Comparison of ENCODE assay signal across 12 mouse cellular contexts in the genomic region with DNA sequence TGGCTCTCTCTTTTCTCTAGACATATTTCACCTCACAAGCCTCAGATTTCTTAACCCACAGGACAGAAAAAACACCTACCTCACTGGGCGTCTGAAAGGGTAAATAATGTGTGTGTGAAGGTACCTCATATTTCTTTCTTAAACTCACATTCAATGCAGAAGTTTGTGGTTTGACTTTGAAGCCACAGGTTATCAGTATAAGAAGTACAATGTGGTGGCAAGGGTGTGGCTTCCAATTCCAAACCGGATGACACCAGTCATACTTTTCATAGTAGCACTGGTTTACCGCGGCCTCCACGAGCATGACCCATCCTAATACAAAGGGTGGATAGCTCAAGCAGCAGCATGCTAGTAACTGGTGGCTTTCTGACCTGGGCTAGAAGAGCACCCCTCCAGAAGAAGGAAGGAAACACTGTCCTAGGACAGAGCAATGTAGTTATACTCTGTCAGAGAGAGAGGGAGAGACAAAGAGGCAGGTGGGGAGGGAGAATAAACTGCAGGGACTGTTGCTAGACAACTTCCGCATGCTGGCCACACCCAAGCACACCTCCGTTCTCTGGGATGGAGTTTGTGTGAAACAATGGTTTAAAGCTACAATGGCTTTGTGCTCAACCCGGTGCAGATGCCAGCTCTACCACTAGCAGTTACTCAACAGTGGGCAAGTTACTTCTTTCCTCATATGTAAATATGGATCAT.
DNase-seq lines count a peak whose midpoint lies in the region; ATAC-seq lines count a peak whose summit lies in the region.
"Had no signal": no experiment of that assay in that cellular context is flagged by ENCODE, and none has a peak within 500 bp of the region (broad histone marks: within the 10 kb centered on the region; RNA-seq: fewer than 3 reads in every experiment).

No protein-coding gene starts in this region.

- H3K27me3 ChIP-seq in lung, embryonic 16.5 days (ENCODE audit: control insufficient read depth, insufficient read depth, low read depth, low read length), result no peaks in the 10 kb centered on the region
- no peaks in the 10 kb centered on the region for H3K27me3 ChIP-seq in liver, embryonic 15.5 days
- H3K27me3 ChIP-seq in hindbrain, embryonic 11.5 days (ENCODE audit: control insufficient read depth, insufficient read depth, low read length), result no peaks in the 10 kb centered on the region
- H3K27me3 ChIP-seq in midbrain, embryonic 15.5 days (replicated peaks), result no peaks in the 10 kb centered on the region
- H3K27me3 ChIP-seq: hindbrain, embryonic 13.5 days had no signal

- WGBS in lung, embryonic 16.5 days, result 70% methylated on average over 8 of the region's 8 CpGs
- WGBS in liver, embryonic 15.5 days (ENCODE audit: insufficient replicate concordance), result 17% methylated on average over 8 of the region's 8 CpGs
- WGBS in hindbrain, embryonic 11.5 days, result 90% methylated on average over 8 of the region's 8 CpGs
- 88% methylated on average over 8 of the region's 8 CpGs for WGBS in midbrain, embryonic 15.5 days

- H3K9ac ChIP-seq in lung, embryonic 16.5 days (ENCODE audit: low read length), result no peak overlapping the region
- H3K9ac ChIP-seq in liver, embryonic 15.5 days, result no peak overlapping the region
- H3K9ac ChIP-seq in hindbrain, embryonic 11.5 days (ENCODE audit: low read depth, low read length), result no peak overlapping the region
- H3K9ac ChIP-seq in midbrain, embryonic 15.5 days, result no peak overlapping the region
- H3K9ac ChIP-seq: hindbrain, embryonic 13.5 days had no signal

- H3K27ac ChIP-seq in lung, embryonic 16.5 days (ENCODE audit: low read length), result peak overlapping the region; percentile 47
- H3K27ac ChIP-seq in liver, embryonic 15.5 days (replicated peaks), result 0 out of 2 replicates have a peak overlapping the region, but pooled peaks have one; percentile 9
- H3K27ac ChIP-seq in hindbrain, embryonic 11.5 days (ENCODE audit: low read depth, low read length), result no peak overlapping the region
- H3K27ac ChIP-seq in midbrain, embryonic 15.5 days, result no peak overlapping the region
- H3K27ac ChIP-seq: hindbrain, embryonic 13.5 days; left cerebral cortex, adult 2 months had no signal

- peak; percentile 16; the same call in 1 of the 2 replicates for ATAC-seq in lung, embryonic 16.5 days (ENCODE audit: low read depth)
- ATAC-seq in liver, embryonic 15.5 days (ENCODE audit: insufficient read depth), result peak; percentile 48; the same call in 1 of the 2 replicates
- ATAC-seq in hindbrain, embryonic 11.5 days (ENCODE audit: low FRiP score), result no peak
- ATAC-seq in midbrain, embryonic 15.5 days (replicated peaks), result no peak
- ATAC-seq: midbrain, embryonic 16.5 days had no signal

- H3K36me3 ChIP-seq in lung, embryonic 16.5 days (ENCODE audit: control insufficient read depth, insufficient read depth, low read length), result peaks cover 2% of the 10 kb centered on the region; the same call in 1 of the 2 replicates
- H3K36me3 ChIP-seq in liver, embryonic 15.5 days (replicated peaks), result no peaks in the 10 kb centered on the region
- no peaks in the 10 kb centered on the region for H3K36me3 ChIP-seq in hindbrain, embryonic 11.5 days (ENCODE audit: control insufficient read depth, insufficient read depth, low read length)
- no peaks in the 10 kb centered on the region for H3K36me3 ChIP-seq in midbrain, embryonic 15.5 days (replicated peaks)
- H3K36me3 ChIP-seq: hindbrain, embryonic 13.5 days had no signal

- no peaks in the 10 kb centered on the region for H3K9me3 ChIP-seq in lung, embryonic 16.5 days (ENCODE audit: control insufficient read depth, low read length)
- H3K9me3 ChIP-seq in liver, embryonic 15.5 days (replicated peaks), result no peaks in the 10 kb centered on the region
- H3K9me3 ChIP-seq in hindbrain, embryonic 11.5 days (ENCODE audit: control insufficient read depth, low read length), result no peaks in the 10 kb centered on the region
- no peaks in the 10 kb centered on the region for H3K9me3 ChIP-seq in midbrain, embryonic 15.5 days
- H3K9me3 ChIP-seq: hindbrain, embryonic 13.5 days had no signal

- peaks cover 27% of the 10 kb centered on the region for H3K4me1 ChIP-seq in lung, embryonic 16.5 days (replicated peaks; ENCODE audit: control insufficient read depth, insufficient read depth, low read length)
- H3K4me1 ChIP-seq in liver, embryonic 15.5 days (replicated peaks), result peaks cover 36% of the 10 kb centered on the region
- H3K4me1 ChIP-seq in hindbrain, embryonic 11.5 days (replicated peaks; ENCODE audit: control insufficient read depth, insufficient read depth, low read length), result no peaks in the 10 kb centered on the region
- H3K4me1 ChIP-seq in midbrain, embryonic 15.5 days, result 0 out of 2 replicates have a peak, but pooled peaks cover 9% of the 10 kb centered on the region

- no peak overlapping the region for H3K4me3 ChIP-seq in lung, embryonic 16.5 days (ENCODE audit: low read length)
- H3K4me3 ChIP-seq in liver, embryonic 15.5 days (replicated peaks), result no peak overlapping the region
- no peak overlapping the region for H3K4me3 ChIP-seq in hindbrain, embryonic 11.5 days (ENCODE audit: low read depth, low read length)
- H3K4me3 ChIP-seq in midbrain, embryonic 15.5 days, result no peak overlapping the region
- H3K4me3 ChIP-seq: hindbrain, embryonic 13.5 days; left cerebral cortex, adult 2 months had no signal

- H3K4me2 ChIP-seq in lung, embryonic 16.5 days (ENCODE audit: low read depth, low read length), result no peak overlapping the region
- peak overlapping the region; percentile 20; the same call in 1 of the 2 replicates for H3K4me2 ChIP-seq in liver, embryonic 15.5 days
- H3K4me2 ChIP-seq in hindbrain, embryonic 11.5 days (replicated peaks; ENCODE audit: low read depth, low read length), result no peak overlapping the region
- H3K4me2 ChIP-seq in midbrain, embryonic 15.5 days, result no peak overlapping the region
- H3K4me2 ChIP-seq: hindbrain, embryonic 13.5 days had no signal

- DNase-seq in lung, postnatal 25 days (ENCODE audit: low spot score), result no peak
- peak; percentile 36 for DNase-seq in WW6 (ENCODE audit: low read depth, low spot score)
- peak; percentile 59 for DNase-seq in thymus, postnatal 14 days
- no peak for DNase-seq in hindbrain, embryonic 11.5 days (ENCODE audit: low spot score)
- no peak for DNase-seq in layer of hippocampus, adult 8-10 months (ENCODE audit: low spot score in 2 of 2)
- DNase-seq: right cerebral cortex, postnatal 25 days had no signal

Comparison
In these comparisons a context has a peak if more than half of its experiments do, and no peak if none do; other contexts are left out.
1. ATAC-seq: peak in lung, embryonic 16.5 days (single experiment) and liver, embryonic 15.5 days (single experiment); none in hindbrain, embryonic 11.5 days (single experiment) and midbrain, embryonic 15.5 days (single experiment).
2. H3K27ac ChIP-seq: peak in lung, embryonic 16.5 days (single experiment) and liver, embryonic 15.5 days (single experiment); none in hindbrain, embryonic 11.5 days (single experiment) and midbrain, embryonic 15.5 days (single experiment).
3. DNase-seq: peak in WW6 (single experiment) and thymus, postnatal 14 days (single experiment); none in lung, postnatal 25 days (single experiment), hindbrain, embryonic 11.5 days (single experiment) and layer of hippocampus, adult 8-10 months (0 of 2).